Mouse (Mus musculus) forebrain, embryonic 11.5 days (tissue): ENCODE data around the gene Olfr1511. TPM values are rescaled to one million over a fixed set of nuclear protein-coding genes. Genes with fewer than 3 reads are reported as not detected.
"Not testable (repeated sequence)": the region's sequence is repeated elsewhere in the genome, so short reads cannot be mapped to it uniquely, and the experiment has no call there.

ENCODE experiments used
- ATAC-seq: fragments of 200-750 bp; cut with Nextera tagmentation; replicated peaks from 2 replicates; pipeline ENCODE4 v1.8.0; 2017; ENCODE audit warnings: moderate TSS enrichment; ENCODE audit not compliant: low FRiP score
- DNase-seq: peaks from one replicate; pipeline ENCODE4 v3.0.0-alpha.2; 2017; ENCODE audit warnings: low spot score
- H3K27ac ChIP-seq: fragments of 300-500 bp; sonication (generic); 2 replicates; pipeline ENCODE4 v1.5.1; 2014; ENCODE audit warnings: low read depth, low read length
- H3K27me3 ChIP-seq: fragments of 300-500 bp; sonication (generic); 2 replicates; pipeline ENCODE4 v1.6.1; 2014; ENCODE audit warnings: mild to moderate bottlenecking, low read length, mixed read lengths; ENCODE audit not compliant: control insufficient read depth, insufficient read depth
- H3K36me3 ChIP-seq: fragments of 300-500 bp; sonication (generic); 2 replicates; pipeline ENCODE4 v1.6.1; 2014; ENCODE audit warnings: mild to moderate bottlenecking, low read length, moderate library complexity, mixed read lengths; ENCODE audit not compliant: control insufficient read depth, insufficient read depth
- H3K4me1 ChIP-seq: fragments of 300-500 bp; sonication (generic); replicated peaks from 2 replicates; pipeline ENCODE4 v1.6.1; 2014; ENCODE audit warnings: low read length, mixed read lengths; ENCODE audit not compliant: control insufficient read depth, insufficient read depth
- H3K4me2 ChIP-seq: fragments of 300-500 bp; sonication (generic); 2 replicates; pipeline ENCODE4 v1.6.1; 2014; ENCODE audit warnings: low read depth, mild to moderate bottlenecking, low read length, moderate library complexity, mixed read lengths; ENCODE audit not compliant: severe bottlenecking
- H3K4me3 ChIP-seq: fragments of 300-500 bp; sonication (generic); 2 replicates; pipeline ENCODE4 v1.5.1; 2014; ENCODE audit warnings: low read depth, low read length
- H3K9ac ChIP-seq: fragments of 300-500 bp; sonication (generic); 2 replicates; pipeline ENCODE4 v1.6.1; 2014; ENCODE audit warnings: low read length
- H3K9me3 ChIP-seq: fragments of 300-500 bp; sonication (generic); 2 replicates; pipeline ENCODE4 v1.6.1; 2016; ENCODE audit warnings: low read length, mixed read lengths; ENCODE audit not compliant: control insufficient read depth
- WGBS: fragments of 180-500 bp; shearing (Covaris S2); extraction: QIAGEN DNeasy Blood & Tissue Kit; methylation state at CpG from one replicate; pipeline ENCODE4 v1.1.7; 2014; 5-methylcytosine and 5-hydroxymethylcytosine counted together
- polyA plus RNA-seq: library from polyadenylated mRNA; unstranded; fragments of >200 nt; fragmentation: Nextera tagmentation; extraction: Ambion mirVana; gene quantifications from 2 replicates; pipeline ENCODE4 v1.2.1, GENCODE M21; 2014

Gene Olfr1511
- polyA plus RNA-seq: not detected in 2 replicates

DNA sequence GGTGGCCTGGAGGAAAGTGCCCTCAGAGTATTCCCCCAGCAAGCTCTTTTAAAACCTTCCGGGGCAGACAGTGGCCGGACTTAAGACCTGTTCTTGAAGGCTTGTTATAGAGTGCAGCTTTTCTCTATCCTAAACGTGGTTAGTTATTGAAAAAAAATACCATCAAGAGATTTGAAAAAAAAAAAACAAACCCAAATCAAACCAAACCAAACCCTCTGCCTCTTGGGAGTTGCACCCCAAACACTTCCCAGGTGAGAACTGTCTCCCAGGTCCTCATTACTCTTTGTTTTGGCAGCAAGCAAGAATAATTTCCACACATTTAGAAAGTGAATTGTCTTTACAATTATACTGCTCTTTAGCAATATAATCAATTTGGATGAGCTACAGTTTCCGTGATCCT is at the start of gene Olfr1511:
TSS of gene Olfr1511 (minus strand) at position 101 of the 400 bp plus-strand sequence.
- H3K4me1 ChIP-seq: no peaks in the 10 kb centered on the region
- no peak within 1 kb of the TSS for H3K9ac ChIP-seq
- H3K27me3 ChIP-seq: no peaks in the 10 kb centered on the region
- no peaks in the 10 kb centered on the region for H3K36me3 ChIP-seq
- H3K4me3 ChIP-seq: no peak within 1 kb of the TSS
- H3K27ac ChIP-seq: no peak within 1 kb of the TSS
- 84% methylated on average over 4 of the region's 4 CpGs for WGBS
- ATAC-seq (no peak), DNase-seq (no peak)
- no peak within 1 kb of the TSS for H3K4me2 ChIP-seq
- H3K9me3 ChIP-seq: no peaks in the 10 kb centered on the region

DNA sequence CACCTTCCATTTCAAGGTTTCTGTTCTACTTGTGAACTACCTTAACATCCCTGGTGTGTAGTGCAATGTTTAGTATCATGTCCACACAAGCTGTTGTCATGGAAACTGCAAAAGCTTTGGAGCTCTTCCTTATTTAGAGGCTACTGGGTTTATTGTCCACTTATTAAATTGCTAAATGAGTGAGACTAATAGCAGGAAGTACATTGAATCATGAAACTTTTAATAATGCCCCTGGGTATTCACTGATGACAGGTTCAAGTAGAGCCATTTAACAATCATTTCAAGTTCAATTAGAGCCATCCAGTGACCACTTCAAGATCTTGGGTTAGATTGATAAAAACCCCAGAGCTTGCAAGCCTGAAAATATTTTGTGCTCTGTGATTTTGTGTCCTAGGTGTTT is 45.5 kb upstream of the Olfr1511 start, which contains the start of gene Olfr1509:
TSS of gene Olfr1509 (plus strand) at position 301 of the 400 bp plus-strand sequence.
- Histone ChIP-seq H3K27ac (no peak within 1 kb of the TSS), H3K4me1 (no peaks in the 10 kb centered on the region), H3K9ac (no peak within 1 kb of the TSS), H3K4me2 (no peak within 1 kb of the TSS), H3K4me3 (no peak within 1 kb of the TSS), H3K36me3 (no peaks in the 10 kb centered on the region), H3K9me3 (no peaks in the 10 kb centered on the region), H3K27me3 (no peaks in the 10 kb centered on the region)
- DNase-seq (no peak), ATAC-seq (no peak)

DNA sequence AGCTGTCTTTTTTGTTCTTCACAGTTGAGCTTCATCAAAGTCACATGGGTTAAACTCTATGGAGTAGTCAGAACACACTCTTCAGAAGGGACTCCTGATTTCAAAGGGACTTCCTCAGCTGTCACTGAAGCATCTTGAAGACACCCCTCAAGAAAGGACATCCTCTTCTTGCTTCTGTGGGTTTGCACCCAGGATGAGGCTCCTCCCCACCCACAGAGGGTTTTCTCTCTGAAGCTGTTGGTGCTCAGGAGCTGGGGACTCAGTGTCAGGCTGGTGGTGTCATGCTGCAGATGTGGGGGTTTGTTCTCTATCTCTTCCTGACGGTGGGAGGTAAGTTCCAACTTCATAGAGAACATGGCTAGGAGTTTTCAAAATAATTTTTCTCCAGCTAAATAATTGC is 30.5 kb upstream of the Olfr1511 start:
- Histone ChIP-seq H3K4me2 (no peak overlapping the region), H3K27ac (no peak overlapping the region), H3K4me3 (no peak overlapping the region), H3K36me3 (no peaks in the 10 kb centered on the region), H3K4me1 (no peaks in the 10 kb centered on the region), H3K27me3 (no peaks in the 10 kb centered on the region), H3K9me3 (no peaks in the 10 kb centered on the region), H3K9ac (no peak overlapping the region)
- DNase-seq: no peak
- 96% methylated on average over 1 of the region's 1 CpGs for WGBS
- ATAC-seq: no peak

DNA sequence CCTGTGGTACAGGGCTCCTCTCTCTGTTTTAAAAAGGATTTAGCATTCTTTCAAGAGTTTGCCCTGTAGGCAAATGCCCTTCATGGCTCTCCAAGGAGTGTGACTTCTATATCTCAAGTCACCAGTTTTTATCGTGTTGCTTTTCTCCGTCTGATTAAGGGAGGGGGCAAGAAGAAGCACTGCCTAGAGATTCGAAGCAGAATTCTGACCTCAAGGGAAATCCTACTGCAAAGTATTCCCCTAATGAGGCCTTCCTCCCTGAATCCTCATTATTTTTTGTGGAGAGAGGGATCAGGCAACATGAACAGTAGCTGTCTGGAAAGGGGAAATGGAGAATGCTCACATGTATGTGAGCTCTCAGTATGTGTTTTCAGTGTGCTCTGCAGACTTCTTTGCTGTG is 17.1 kb upstream of the Olfr1511 start, which contains the start of gene Olfr1510:
TSS of gene Olfr1510 (minus strand) at position 101 of the 400 bp plus-strand sequence.
- no peak within 1 kb of the TSS for H3K4me3 ChIP-seq
- no peak for DNase-seq
- H3K27ac ChIP-seq: no peak within 1 kb of the TSS
- H3K27me3 ChIP-seq: no peaks in the 10 kb centered on the region
- no peaks in the 10 kb centered on the region for H3K36me3 ChIP-seq
- no peak for ATAC-seq
- H3K9me3 ChIP-seq: no peaks in the 10 kb centered on the region
- WGBS: 86% methylated on average over 3 of the region's 3 CpGs
- H3K4me2 ChIP-seq: no peak within 1 kb of the TSS
- H3K9ac ChIP-seq: no peak within 1 kb of the TSS
- no peaks in the 10 kb centered on the region for H3K4me1 ChIP-seq

DNA sequence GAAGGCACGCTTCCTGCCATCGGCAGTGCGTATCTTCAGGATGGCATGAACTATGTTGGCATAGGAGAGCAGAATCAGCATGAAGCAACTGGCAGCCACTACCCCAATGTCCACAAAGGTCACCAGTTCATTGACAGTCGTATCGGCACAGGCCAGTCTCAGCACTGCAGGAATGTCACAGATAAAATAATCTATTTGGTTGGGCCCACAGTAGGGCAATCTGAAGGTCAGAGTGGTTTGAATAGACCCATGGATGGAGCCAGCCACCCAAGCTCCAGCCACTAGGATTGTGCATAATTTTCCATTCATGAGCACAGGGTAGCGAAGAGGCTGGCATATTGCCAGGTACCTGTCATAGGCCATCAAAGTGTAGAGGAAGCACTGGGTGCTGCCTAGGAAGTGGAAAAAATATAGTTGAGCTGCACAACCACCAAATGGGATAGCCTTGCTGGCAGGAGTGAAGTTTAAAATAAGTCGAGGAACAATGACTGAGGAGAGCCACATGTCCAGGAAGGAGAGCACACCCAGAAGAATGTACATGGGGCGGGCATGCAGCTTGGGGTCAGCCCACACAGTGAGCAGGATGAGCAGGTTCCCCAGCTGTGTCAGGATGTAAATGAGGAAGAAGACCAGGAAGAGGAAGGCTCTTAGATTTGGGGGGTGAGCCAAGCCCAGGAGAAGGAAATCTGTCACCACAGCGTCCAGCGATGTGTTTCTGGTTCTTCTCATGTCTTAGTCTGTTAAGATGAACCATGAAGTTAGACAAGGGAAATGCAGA is 13.2 kb upstream of the Olfr1511 start:
- WGBS: 88% methylated on average over 7 of the region's 10 CpGs
- ATAC-seq: not testable (repeated sequence)

DNA sequence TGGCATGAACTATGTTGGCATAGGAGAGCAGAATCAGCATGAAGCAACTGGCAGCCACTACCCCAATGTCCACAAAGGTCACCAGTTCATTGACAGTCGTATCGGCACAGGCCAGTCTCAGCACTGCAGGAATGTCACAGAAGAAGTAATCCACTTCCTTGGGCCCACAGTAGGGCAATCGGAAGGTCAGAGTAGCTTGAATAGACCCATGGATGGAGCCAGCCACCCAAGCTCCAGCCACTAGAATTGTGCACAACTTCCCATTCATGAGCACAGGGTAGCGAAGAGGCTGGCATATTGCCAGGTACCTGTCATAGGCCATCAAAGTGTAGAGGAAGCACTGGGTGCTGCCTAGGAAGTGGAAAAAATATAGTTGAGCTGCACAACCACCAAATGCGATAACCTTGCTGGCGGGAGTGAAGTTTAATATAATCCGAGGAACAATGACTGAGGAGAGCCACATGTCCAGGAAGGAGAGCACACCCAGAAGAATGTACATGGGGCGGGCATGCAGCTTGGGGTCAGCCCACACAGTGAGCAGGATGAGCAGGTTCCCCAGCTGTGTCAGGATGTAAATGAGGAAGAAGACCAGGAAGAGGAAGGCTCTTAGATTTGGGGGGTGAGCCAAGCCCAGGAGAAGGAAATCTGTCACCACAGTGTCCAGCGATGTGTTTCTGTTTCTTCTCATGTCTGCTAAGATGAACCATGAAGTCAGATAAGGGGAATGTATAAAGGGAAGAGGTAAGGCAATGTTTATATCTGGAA is 6.9 kb downstream of the Olfr1511 start:
- not testable (repeated sequence) for H3K4me3 ChIP-seq, H3K36me3 ChIP-seq, H3K9ac ChIP-seq, H3K9me3 ChIP-seq, H3K27ac ChIP-seq, DNase-seq, ATAC-seq, H3K4me2 ChIP-seq, H3K27me3 ChIP-seq, H3K4me1 ChIP-seq
- whole genome bisulfite sequencing: 92% methylated on average over 9 of the region's 9 CpGs

More for the DNA sequence above, 13.2 kb upstream of the Olfr1511 start:
- not testable (repeated sequence) for H3K4me3 ChIP-seq, H3K4me2 ChIP-seq, H3K36me3 ChIP-seq, H3K27ac ChIP-seq, H3K9ac ChIP-seq, H3K9me3 ChIP-seq, DNase-seq, H3K4me1 ChIP-seq, H3K27me3 ChIP-seq

DNA sequence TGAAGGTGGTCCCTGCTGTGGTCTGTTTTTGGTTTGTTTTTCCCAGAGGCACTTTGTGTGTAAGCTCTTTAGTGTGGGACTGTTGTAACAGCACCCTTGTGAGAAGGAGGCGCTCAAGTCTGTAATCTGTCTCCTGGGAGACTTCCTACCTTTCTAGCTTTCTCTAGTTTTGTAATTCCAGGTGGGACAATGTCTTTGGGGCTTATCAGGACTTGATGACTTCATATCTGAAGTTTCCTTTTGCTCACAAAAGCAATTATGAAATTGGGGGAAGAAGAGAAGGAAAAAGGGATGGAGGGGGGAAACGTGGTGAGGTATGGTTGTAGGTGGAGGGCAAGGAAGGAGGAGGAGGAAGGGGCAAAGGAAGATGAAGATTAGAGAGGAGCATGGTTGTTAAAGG is 18.1 kb downstream of the Olfr1511 start, which contains the start of gene Olfr1512:
TSS of gene Olfr1512 (minus strand) at position 101 of the 400 bp plus-strand sequence.
- Histone ChIP-seq H3K4me1 (no peaks in the 10 kb centered on the region), H3K4me3 (no peak within 1 kb of the TSS), H3K4me2 (no peak within 1 kb of the TSS), H3K27ac (no peak within 1 kb of the TSS), H3K9ac (no peak within 1 kb of the TSS), H3K27me3 (no peaks in the 10 kb centered on the region), H3K9me3 (no peaks in the 10 kb centered on the region), H3K36me3 (no peaks in the 10 kb centered on the region)
- DNase-seq (no peak), ATAC-seq (no peak)
- WGBS: 87% methylated on average over 2 of the region's 2 CpGs

DNA sequence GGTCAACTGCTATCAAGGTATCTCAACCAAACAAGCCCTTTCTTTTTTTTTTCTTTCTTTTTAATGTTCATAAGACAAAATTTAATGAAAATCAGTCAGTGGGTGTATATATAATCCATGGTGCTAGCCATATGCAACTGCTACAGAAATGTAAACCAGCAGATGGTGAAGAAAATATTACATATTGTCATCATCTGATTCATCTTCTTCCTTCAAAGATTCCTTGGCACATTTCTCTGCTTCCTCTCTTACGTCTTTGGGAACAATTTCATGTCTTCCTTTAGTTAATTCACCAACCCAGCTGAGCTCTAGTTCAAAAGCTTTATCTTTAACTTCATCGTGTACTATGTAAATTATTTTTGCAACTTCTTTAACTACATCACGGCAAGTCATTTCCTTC is 28.4 kb downstream of the Olfr1511 start:
- DNase-seq: no peak
- no peak overlapping the region for H3K27ac ChIP-seq
- H3K9ac ChIP-seq: no peak overlapping the region
- H3K4me2 ChIP-seq: no peak overlapping the region
- H3K9me3 ChIP-seq: no peaks in the 10 kb centered on the region
- no peaks in the 10 kb centered on the region for H3K36me3 ChIP-seq
- H3K4me3 ChIP-seq: no peak overlapping the region
- no peaks in the 10 kb centered on the region for H3K27me3 ChIP-seq
- WGBS: 89% methylated on average over 3 of the region's 3 CpGs
- no peaks in the 10 kb centered on the region for H3K4me1 ChIP-seq
- no peak for ATAC-seq
